ENCODE assay signal across 22 mouse cellular contexts in the genomic region with DNA sequence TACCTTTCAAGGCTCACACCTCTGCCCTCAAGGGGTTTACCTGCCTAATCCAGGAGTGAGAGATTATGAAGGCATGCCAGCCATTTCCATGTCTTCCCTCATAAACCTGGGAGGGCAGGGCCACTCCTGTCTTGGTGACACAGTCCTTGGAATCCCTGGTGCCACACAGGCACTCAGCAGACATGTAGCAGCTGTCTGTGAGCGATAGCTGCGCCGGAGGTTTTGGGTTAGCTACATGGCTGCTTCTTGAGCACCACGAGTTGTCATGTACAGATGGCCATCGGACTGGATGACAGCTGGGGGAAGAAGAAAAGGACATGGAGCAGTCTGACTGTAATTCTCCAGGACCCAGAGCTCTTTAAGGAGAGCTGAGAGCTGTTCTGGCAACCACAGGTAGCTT.
DNase-seq lines count a peak whose midpoint lies in the region; ATAC-seq and TF ChIP-seq lines count a peak whose summit lies in the region.
"Had no signal": no experiment of that assay in that cellular context is flagged by ENCODE, and none has a peak within 500 bp of the region (broad histone marks: within the 10 kb centered on the region; RNA-seq: fewer than 3 reads in every experiment).

No protein-coding gene starts in this region.

- DNase-seq in hindbrain, postnatal 0 days (ENCODE audit: low spot score), result peak; percentile 46
- no peak for DNase-seq in hindbrain, embryonic 10.5 days (ENCODE audit: low spot score)
- DNase-seq in natural killer cell, adult 2 months (ENCODE audit: low spot score in 2 of 2), result no peak
- DNase-seq: adrenal gland, adult 2 months; adrenal gland, postnatal 10 days; adrenal gland, postnatal 25 days; cerebellum, adult 11 months; cerebellum, adult 18-20 months; cerebellum, adult 8-10 months; cerebellum, adult 9-11 months; cerebellum, postnatal 14 days; cerebellum, postnatal 36 days; embryo, embryonic 11 days had no signal

- no peak overlapping the region for H3K4me2 ChIP-seq in hindbrain, postnatal 0 days (ENCODE audit: low read depth, low read length)
- no peak overlapping the region for H3K4me2 ChIP-seq in myocyte (ENCODE audit: low read depth)
- H3K4me2 ChIP-seq: embryonic facial prominence, embryonic 13.5 days; embryonic facial prominence, embryonic 15.5 days; forebrain, embryonic 12.5 days had no signal

- no peaks in the 10 kb centered on the region for H3K9me3 ChIP-seq in hindbrain, postnatal 0 days (ENCODE audit: low read length)
- no peaks in the 10 kb centered on the region for H3K9me3 ChIP-seq in hindbrain, embryonic 10.5 days
- H3K9me3 ChIP-seq: embryonic facial prominence, embryonic 13.5 days; embryonic facial prominence, embryonic 15.5 days; forebrain, embryonic 10.5 days; forebrain, embryonic 12.5 days had no signal

- no peak for TF ChIP-seq CTCF in hindbrain, postnatal 0 days (IDR thresholded peaks at IDR 0.05; ENCODE audit: low read depth)

- TF ChIP-seq POLR2A in myocyte (IDR thresholded peaks at IDR 0.05; ENCODE audit: insufficient read length, low read depth), result no peak

- H3K79me2 ChIP-seq in myocyte (ENCODE audit: control insufficient read depth, insufficient read depth), result no peaks in the 10 kb centered on the region

- ATAC-seq in hindbrain, postnatal 0 days, result 0 out of 2 replicates have a peak, but pooled peaks have one; percentile 13
- ATAC-seq in megakaryocyte progenitor cell, adult 5-6 weeks (replicated peaks; ENCODE audit: poor library complexity), result 0 out of 2 replicates have a peak, but pooled peaks have one; percentile 9
- ATAC-seq: forebrain, embryonic 14.5 days; forebrain, embryonic 16.5 days had no signal

- H3K27ac ChIP-seq in hindbrain, postnatal 0 days, result no peak overlapping the region
- no peak overlapping the region for H3K27ac ChIP-seq in hindbrain, embryonic 10.5 days
- H3K27ac ChIP-seq: embryonic facial prominence, embryonic 13.5 days; embryonic facial prominence, embryonic 15.5 days; forebrain, embryonic 10.5 days; forebrain, embryonic 12.5 days had no signal

- no peak overlapping the region for H3K4me3 ChIP-seq in hindbrain, postnatal 0 days (ENCODE audit: low read length)
- H3K4me3 ChIP-seq in hindbrain, embryonic 10.5 days, result no peak overlapping the region
- no peak overlapping the region for H3K4me3 ChIP-seq in myocyte
- H3K4me3 ChIP-seq: embryonic facial prominence, embryonic 13.5 days; embryonic facial prominence, embryonic 15.5 days; erythroblast, embryonic 14.5 days; forebrain, embryonic 10.5 days; forebrain, embryonic 12.5 days had no signal

- WGBS in hindbrain, postnatal 0 days, result 65% methylated on average over 5 of the region's 5 CpGs
- WGBS in hindbrain, embryonic 10.5 days, result 92% methylated on average over 5 of the region's 5 CpGs

- H3K27me3 ChIP-seq in hindbrain, postnatal 0 days (ENCODE audit: insufficient read depth, low read length), result no peaks in the 10 kb centered on the region
- no peaks in the 10 kb centered on the region for H3K27me3 ChIP-seq in hindbrain, embryonic 10.5 days (ENCODE audit: insufficient read depth, poor library complexity, severe bottlenecking)
- H3K27me3 ChIP-seq in myocyte (ENCODE audit: control insufficient read depth, insufficient read depth, insufficient read length), result no peaks in the 10 kb centered on the region
- H3K27me3 ChIP-seq: embryonic facial prominence, embryonic 13.5 days; embryonic facial prominence, embryonic 15.5 days; forebrain, embryonic 12.5 days had no signal

- H3K9ac ChIP-seq in hindbrain, postnatal 0 days (replicated peaks; ENCODE audit: low read length), result no peak overlapping the region
- H3K9ac ChIP-seq: embryonic facial prominence, embryonic 13.5 days; embryonic facial prominence, embryonic 15.5 days; forebrain, embryonic 12.5 days had no signal

- H3K36me3 ChIP-seq in hindbrain, postnatal 0 days (ENCODE audit: insufficient read depth, low read length), result no peaks in the 10 kb centered on the region
- H3K36me3 ChIP-seq in hindbrain, embryonic 10.5 days, result no peaks in the 10 kb centered on the region
- H3K36me3 ChIP-seq in myocyte (ENCODE audit: control insufficient read depth, insufficient read depth), result no peaks in the 10 kb centered on the region
- H3K36me3 ChIP-seq: embryonic facial prominence, embryonic 13.5 days; embryonic facial prominence, embryonic 15.5 days; forebrain, embryonic 10.5 days; forebrain, embryonic 12.5 days had no signal

- H3K4me1 ChIP-seq in hindbrain, postnatal 0 days (ENCODE audit: insufficient read depth, low read length), result peaks cover 16% of the 10 kb centered on the region; the same call in 1 of the 2 replicates
- peaks cover 12% of the 10 kb centered on the region for H3K4me1 ChIP-seq in hindbrain, embryonic 10.5 days (replicated peaks)

- no peak overlapping the region for H3ac ChIP-seq in myocyte (ENCODE audit: control insufficient read depth, insufficient read length)

TF ChIP-seq in myocyte, 11 proteins besides CTCF, POLR2A, EP300 and RAD21:
- TF ChIP-seq USF1 (IDR thresholded peaks at IDR 0.05; ENCODE audit: low read depth) (no peak), POLR2AphosphoS2 (IDR thresholded peaks at IDR 0.05; ENCODE audit: insufficient read length, low read depth) (no peak), MAX (IDR thresholded peaks at IDR 0.05; ENCODE audit: low read depth) (no peak), MYOD1 (IDR thresholded peaks at IDR 0.05; ENCODE audit: control insufficient read depth in 1 of 3, insufficient read length in 2 of 3, low read depth in 2 of 3) (peak in 2 of 3 experiments; percentile 56 to 59), MYOG (IDR thresholded peaks at IDR 0.05; ENCODE audit: control insufficient read depth in 1 of 3, insufficient read depth in 1 of 3, insufficient read length in 2 of 3, low read depth in 2 of 3) (peak in 1 of 3 experiments; percentile 77)
